Mouse (Mus musculus) thymus, adult 2 months (tissue): ENCODE results near the gene Fam189b.

Experiments
- CTCF ChIP-seq: fragments of 200-500 bp; IDR thresholded peaks from 2 replicates; pipeline ENCODE4 v1.5.1; 2012; ENCODE audit warnings: mild to moderate bottlenecking, control low read depth, low read length, moderate library complexity, borderline replicate concordance; ENCODE audit not compliant: control insufficient read depth, poor library complexity, insufficient read depth; ENCODE audit errors: extremely low read depth
- POLR2A ChIP-seq: fragments of 200-500 bp; IDR thresholded peaks from 2 replicates; pipeline ENCODE4 v1.6.1; 2012; ENCODE audit warnings: mild to moderate bottlenecking, low read length, control low read depth, moderate library complexity; ENCODE audit not compliant: control insufficient read depth, poor library complexity, insufficient read depth; ENCODE audit errors: extremely low read depth

GRCm38 (mm10) chr3:89209731-89210130, 26.8 kb downstream of the Fam189b start:
- TF ChIP-seq CTCF, result no peak
- no peak for TF ChIP-seq POLR2A
